Mouse (Mus musculus) central nervous system, embryonic 18 days (tissue): ENCODE data around the gene Wdr37. TPM values are rescaled to one million over a fixed set of nuclear protein-coding genes. Genes with fewer than 3 reads are reported as not detected.

ENCODE experiments used
- polyA plus RNA-seq: library from polyadenylated mRNA; depleted of rRNA; stranded (reverse); fragments of >200 nt; gene quantifications from 2 replicates; pipeline ENCODE4 v1.2.3, GENCODE M21; 2012; rRNA removed

Gene Wdr37
- 34.5 and 36.8 TPM in 2 replicates for polyA plus RNA-seq

DNA sequence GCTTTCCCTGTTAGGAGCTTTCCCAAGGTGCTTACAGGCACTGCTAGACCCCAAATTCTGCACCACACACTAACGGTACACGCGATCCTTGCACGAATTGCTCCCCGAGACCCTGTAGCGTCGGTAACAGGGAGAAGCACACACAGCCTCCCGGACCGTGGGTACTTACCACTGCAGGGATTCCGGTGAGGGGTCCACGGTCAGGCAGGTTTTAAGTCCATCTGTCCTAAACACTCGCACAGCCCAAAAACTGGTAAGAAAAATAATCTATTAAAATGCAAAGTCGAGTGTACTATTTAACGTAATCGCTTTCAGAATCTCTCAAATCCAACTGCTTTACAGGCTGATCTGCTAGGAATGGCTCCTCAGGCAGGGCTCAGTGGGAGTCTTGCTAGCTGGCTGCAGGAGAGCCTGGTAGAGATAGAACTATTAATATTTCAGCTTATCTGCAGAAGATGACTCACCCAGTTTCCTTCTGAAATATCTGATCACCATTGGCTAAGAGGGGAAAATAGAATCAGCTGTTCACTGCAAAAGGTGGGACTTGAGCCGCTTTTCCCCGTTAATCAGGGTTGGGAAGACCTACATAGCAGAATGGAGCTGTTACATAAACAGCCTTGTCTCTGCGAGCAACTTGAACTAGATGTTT, at the start of gene Wdr37:
Wdr37 (minus strand) TSS at position 596 of the 649 bp plus-strand sequence.

DNA sequence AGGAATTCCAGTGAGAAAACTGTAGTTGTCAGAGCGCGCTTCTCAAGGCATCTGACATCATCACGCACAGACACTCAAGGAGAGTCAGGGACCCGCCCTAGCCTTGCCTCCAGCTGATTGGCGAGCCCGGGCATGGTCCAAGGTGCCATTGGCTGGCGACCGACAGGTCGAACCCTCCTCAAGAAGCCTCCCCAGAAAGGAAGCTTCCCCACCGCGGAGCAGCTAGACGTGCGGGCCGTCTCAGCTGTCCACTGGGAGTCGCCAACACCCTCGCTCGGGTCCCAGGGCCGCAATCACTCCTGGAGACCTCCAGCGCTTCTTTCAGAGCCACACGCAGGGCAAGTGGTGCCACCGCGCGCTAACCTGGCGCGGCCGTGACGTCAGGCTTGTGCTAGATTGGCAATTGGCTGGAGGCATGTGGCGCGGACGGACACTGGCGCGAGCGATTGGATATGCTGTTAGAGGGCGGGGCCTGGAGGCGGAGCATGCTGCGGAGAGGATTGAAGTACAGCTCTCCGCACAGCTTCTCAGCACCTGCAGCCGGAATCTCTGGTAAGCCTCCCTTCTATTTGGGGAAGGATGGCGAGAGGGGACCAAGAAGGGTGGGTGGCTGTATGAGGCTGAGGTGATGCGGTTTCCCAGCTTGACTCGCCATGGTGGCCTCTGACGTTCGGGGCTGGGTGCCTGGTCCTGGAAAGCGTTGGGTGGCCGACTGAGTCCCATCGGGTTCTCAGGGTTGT, 13.9 kb upstream of the Wdr37 start, which contains the start of gene Idi1:
Idi1 (plus strand) TSS at position 57 of the 740 bp plus-strand sequence.

Other genes with a start within 250 kb of the Wdr37 start
- 72.2 and 80.2 TPM in 2 replicates for gene Idi1, start 13.6 kb upstream of the Wdr37 start, polyA plus RNA-seq
- gene Gm9745, start 76.3 kb upstream of the Wdr37 start, polyA plus RNA-seq, result not detected in 2 replicates
- gene Idi2, start 81.0 kb upstream of the Wdr37 start, polyA plus RNA-seq, result not detected in 2 replicates
- gene Gtpbp4, start 124.2 kb upstream of the Wdr37 start, polyA plus RNA-seq, result 25.5 and 26.8 TPM in 2 replicates
- gene Larp4b, start 222.0 kb upstream of the Wdr37 start, polyA plus RNA-seq, result 30.8 and 33.8 TPM in 2 replicates